Mouse (Mus musculus) adrenal gland, adult 18-20 months (tissue): ENCODE data around the gene Mymx. TPM values are rescaled to one million over a fixed set of nuclear protein-coding genes. Genes with fewer than 3 reads are reported as not detected.
A peak's percentile ranks its signal among the peaks of the same experiment; 100 is the strongest.

Experiments used
- DNase-seq, 2 experiments: peaks; one replicate each; pipeline ENCODE4 v3.0.0; 2021 to 2022; ENCODE audit warnings: low spot score in 2 of 2
- total RNA-seq, 2 experiments: library from RNA; stranded (reverse); gene quantifications; 1 replicate in 1 of 2; 2 replicates in 1 of 2; pipeline ENCODE4 v1.2.3; 2021

The Mymx gene
- total RNA-seq, 2 experiments from 2014 or later: not detected

DNA sequence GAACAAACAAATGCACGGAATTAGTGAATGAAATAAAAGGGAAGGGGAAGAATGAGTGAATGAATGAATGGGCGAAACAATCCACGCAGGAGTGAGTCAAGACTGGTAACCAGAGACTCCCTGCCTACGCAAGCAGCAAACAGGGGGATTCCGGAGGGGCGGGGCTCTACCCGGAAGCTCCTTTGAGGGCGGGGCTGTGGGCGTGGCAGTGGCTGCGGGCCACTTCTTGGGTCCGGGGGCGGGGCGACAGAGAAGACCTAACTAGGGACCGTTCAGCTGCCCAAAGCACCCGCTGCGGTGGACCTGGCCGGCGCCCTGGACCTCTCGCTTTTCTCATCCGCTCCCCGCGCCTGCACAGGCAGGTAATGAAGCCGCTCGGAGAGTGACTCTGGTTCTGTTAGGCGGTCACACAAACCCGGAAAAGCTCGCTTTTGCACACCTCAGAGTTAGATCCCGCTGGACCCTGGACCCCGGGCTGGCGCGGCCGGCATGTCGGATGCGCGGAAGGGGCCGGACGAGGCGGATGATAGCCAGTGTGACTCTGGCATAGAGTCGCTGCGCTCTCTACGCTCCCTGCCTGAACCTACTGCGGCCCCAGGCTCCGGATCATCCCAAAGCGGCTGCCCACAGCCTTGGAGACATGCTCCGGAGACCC, 46.3 kb downstream of the Mymx start, which contains the start of gene Nfkbie:
TSS of gene Nfkbie (plus strand) at position 252 of the 655 bp plus-strand sequence.
- DNase-seq: peak; percentile 97

DNA sequence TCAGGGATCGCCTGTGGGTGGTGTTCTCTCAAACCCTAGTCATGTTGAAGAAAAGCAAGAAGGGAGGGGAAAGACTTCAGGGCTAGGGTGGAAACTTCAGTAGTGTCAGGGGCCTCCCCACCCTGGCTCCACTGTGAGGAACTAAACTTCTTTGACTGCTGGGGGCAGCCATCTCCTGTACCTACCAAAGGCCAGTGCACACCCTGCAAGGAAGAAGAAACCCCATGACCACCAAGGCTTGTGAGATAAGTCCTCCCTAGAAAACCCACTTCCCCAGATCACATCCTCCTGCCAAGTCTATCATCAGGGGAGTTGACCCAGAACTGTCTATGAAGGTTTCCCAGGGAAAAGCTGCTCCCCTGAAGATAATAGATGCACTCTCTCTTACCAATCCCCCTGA, 47.5 kb downstream of the Mymx start:
- DNase-seq: no peak

DNA sequence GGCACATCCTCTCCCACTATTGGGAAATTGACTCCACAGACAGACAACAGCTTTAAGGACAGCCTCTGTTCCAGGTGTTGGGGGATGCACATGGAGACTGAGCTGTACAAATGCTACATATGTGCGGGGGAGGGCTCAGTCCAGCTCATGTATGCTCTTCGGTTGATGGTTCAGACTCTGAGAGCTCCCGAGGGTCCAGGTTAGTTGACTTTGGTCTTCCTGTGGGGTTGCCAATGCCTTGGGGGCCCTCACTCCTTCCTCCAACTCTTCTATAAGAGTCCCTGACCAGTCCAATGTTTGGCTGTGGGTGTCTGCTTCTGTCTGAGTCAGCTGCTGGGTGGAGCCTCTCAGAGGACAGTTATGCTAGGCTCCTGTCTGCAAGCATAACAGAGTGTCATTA, 48.8 kb downstream of the Mymx start:
- DNase-seq: no peak

DNA sequence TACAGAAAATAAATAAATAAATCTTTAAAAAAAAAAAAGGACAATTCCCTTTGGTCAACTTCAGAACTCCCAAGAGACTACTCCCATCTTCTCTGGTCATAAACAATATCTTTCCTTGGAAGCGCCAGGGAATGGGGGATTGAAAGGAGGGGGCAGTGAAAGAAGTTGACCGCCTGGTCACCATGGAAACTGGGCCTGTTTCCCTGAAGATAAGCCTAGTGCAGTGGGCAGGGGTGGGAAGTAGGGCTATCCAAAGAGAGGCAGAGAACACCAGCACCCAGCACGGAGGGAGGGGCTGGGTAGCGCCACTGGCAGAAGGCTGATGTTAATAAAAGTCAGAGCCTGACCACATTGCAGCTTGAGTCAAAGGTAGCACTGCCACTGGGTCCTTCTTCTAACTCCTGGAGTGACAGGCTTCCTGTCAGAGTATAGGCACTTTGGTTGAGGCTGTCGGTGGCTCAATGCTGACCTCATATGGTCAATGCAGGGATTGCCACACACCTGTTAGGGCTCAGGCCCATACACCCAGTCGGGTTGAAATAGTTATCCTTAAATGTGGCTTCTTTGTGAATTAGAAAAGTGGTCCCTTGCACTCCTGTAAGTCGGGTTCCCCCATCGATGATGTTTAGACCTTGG, 50.0 kb downstream of the Mymx start:
- DNase-seq: peak; percentile 73 to 77

DNA sequence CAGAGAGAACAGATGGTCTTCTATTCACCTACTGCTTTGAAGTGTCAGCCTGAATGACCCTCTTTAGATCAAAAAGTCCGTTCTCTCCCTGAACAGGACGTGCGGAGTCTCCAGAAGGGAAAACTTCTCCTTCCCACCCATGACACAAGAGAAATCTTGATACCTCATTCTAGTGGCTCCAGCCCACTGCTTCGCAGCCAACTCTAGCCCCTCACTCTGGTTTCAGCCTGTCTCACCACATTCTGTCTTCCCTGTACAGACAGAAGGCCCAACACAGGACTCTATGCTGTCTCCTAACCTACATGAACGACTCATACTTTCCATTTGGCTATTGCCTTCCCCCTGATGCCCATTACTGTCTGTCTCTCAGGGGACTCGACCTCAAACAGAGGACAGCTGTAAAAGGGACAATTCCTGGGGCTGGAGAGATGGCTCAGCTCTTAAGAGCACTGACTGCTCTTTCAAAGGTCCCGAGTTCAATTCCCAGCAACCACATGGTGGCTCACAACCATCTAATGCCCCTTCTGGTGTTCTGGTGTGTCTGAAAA, 50.6 kb downstream of the Mymx start:
- no peak for DNase-seq

Other genes starting within 250 kb of the Mymx start
- 10 to 100 TPM; 39.9 to 40.9 TPM for gene Cdc5l, start 168.4 kb downstream of the Mymx start, total RNA-seq
- not detected for gene Spats1, start 126.7 kb downstream of the Mymx start, total RNA-seq
- gene Aars2, start 95.3 kb downstream of the Mymx start, total RNA-seq: 10 to 100 TPM; 15.8 to 17.3 TPM
- gene Tcte1, start 78.7 kb downstream of the Mymx start, total RNA-seq: not detected
- under 1 TPM in 1 of 2 experiments, not detected in 1; 0.06 TPM for gene Tmem151b, start 52.4 kb downstream of the Mymx start, total RNA-seq
- 1 to 10 TPM; 2.7 to 3.5 TPM for gene Nfkbie, start 46.4 kb downstream of the Mymx start, total RNA-seq
- gene Slc35b2, start 38.2 kb downstream of the Mymx start, total RNA-seq: 10 to 100 TPM; 28.1 to 44.2 TPM
- 1,000 to 10,000 TPM; 2,801 to 2,860 TPM for gene Hsp90ab1, start 28.8 kb downstream of the Mymx start, total RNA-seq
- 100 to 1,000 TPM; 121 to 161 TPM for gene Slc29a1, start 2.5 kb downstream of the Mymx start, total RNA-seq
- gene Capn11, start 57.2 kb upstream of the Mymx start, total RNA-seq: under 1 TPM; 0.19 to 0.40 TPM
- 100 to 1,000 TPM; 104 to 109 TPM for gene Mrpl14, start 84.2 kb upstream of the Mymx start, total RNA-seq
- 10 to 100 TPM; 41.0 to 41.4 TPM for gene Tmem63b, start 84.8 kb upstream of the Mymx start, total RNA-seq
- gene 1600014C23Rik, start 131.7 kb upstream of the Mymx start, total RNA-seq: not detected